Mouse (Mus musculus): ENCODE results near the gene Mpp5.
A peak's percentile ranks its signal among the peaks of the same experiment; 100 is the strongest.

The Mpp5 gene

DNA sequence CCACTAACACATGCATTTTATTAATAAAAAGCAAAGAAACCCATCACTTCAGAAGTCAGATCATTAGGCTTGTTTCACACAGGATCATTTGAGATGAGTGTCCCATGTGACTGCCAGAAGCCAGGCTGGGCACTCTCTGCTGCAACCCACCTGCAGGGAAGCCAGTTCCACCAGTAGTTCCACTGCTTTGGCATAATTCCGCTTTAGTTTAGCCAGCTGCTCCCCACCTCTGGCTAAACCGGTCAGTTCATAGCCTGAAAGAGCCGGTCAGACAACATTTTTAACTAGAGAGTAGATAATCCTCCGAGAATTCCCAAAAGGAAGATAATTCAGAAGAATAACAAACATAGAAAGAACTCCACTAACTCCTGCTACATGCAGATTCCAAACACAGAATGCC lies 99.5 kb downstream of the Mpp5 start:
- no peak for DNase-seq (ENCODE audit: low spot score)

DNA sequence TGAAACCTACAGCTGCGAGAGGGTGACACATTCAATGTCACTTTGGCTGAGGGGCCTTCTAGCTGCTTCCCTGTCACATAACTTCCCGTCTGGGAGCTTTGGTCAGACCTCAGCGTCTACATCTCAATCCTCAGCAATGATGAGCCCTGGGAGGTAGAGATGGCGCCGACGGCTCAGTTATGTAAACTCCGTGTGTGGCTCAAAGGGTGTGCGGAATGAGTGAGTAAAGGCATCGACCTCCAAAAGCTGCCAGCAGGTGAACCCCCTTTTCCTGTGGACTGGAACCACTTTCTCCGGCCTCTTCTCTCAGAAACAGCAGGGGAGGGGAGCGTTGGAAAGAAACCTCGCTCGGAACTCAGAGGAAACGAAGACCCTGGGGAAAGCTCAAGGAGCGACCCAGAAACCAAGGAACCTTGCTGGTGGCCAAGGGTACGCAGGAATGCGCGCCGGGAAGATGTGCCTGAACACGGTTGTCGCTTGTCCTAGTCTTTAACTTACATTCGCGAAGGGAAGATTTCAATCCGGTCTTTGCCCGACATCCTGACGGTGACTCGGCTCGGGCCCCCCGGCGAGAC lies 112.3 kb downstream of the Mpp5 start:
- peak; percentile 54 for DNase-seq (ENCODE audit: low spot score)

DNA sequence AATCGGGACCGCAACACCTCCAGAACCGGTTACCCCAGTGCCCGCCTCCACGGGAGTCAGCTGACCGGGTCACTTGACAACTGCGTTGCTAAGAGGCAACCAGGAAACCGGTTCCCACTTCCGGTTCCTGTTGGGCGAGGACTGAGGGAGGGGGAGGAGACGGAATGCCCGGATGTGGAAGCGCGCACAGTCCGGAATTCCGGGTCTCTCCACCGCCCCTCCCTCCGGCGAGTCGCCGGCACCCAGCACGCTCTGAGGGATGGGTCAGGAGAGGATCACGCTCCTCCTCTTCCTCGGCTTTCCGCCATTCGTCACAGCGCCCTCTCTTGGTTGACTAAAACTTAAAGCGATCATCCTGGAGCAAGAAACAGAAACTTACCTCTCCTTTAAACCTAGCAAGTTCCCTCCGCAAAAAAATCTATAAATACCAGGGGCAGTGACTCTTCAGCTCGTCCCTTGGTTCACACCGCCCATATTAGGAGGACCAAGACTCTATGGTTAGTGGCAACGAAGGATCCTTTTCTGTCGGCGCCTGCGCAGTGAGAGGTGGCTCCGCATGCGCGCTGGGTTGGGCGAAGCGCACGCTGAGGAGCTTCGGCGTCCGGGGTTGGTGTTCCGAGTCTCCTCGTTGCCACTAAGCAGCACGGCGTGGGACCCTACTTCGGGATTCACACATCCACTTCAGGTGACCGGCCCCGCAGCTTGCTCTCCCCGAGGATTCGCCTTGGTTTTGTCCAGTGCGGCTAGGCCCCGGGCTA lies 113.0 kb downstream of the Mpp5 start, which contains the start of the genes Atp6v1d and Eif2s1:
Atp6v1d (minus strand) TSS at position 143 of the 758 bp plus-strand sequence.
Eif2s1 (plus strand) TSS at position 324 of the 758 bp plus-strand sequence.
- peak; percentile 99 for DNase-seq (ENCODE audit: low spot score)

DNA sequence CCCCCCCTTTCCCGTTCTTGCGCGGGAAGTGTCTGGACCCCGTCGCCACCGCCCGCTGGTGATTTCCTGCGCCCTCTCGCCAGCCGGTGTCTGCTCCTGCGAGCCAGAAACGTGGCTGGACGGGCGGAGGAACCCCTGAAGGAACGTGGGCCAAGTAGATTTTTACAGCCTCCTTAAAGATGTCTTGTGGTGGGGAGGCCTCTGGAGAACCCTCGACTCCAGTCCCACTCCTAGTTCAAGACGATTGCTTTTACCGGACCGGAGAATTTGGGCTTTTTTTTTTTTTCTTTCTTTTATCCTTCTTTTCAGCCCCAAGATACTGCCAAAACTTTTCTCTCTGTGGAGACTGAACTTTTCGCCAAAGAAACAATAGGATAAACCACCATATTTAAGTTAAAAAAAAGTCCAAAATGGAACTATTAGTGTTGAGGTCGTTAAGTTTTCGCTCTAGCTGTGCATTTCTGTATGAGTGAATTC lies 113.6 kb downstream of the Mpp5 start:
- no peak for DNase-seq (ENCODE audit: low spot score)

DNA sequence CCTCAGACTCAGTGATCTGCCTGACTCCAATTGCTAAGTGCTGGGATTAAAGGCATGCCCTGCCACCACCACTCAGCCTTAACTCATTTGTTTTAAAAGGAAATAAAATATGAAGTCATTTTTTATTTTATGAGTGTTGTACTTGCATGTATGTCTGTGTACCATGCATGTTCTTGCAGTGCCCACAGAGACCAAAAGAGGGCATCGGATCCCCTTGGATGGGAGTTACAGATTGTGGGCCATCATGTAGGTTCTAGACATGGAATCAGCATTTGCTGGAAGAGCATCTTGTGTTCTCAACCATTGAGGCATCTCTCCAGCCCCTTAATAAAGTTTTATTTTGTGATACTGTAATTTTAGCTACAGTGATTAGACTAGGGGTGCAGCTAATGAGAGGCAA lies 116.7 kb downstream of the Mpp5 start:
- DNase-seq (ENCODE audit: low spot score), result no peak

DNA sequence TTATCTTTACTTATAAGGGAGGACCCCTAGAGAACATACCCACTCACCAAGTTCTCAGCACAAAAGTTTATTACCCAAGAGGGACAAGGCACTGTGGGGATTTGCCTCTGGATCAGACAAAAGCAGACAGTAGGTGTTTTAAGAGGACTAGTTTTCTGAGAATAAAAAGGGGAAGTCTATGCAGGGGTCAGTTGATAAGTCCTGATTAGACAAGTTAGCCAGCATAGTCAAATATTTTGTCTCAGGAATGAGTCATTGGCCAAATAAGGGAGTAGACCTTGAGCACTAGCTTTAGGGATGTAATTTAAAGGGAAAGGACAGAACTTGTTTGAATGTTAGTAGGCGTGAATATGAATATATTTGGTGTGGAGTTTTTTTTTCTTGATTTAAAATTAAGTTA lies 119.4 kb downstream of the Mpp5 start:
- no peak for DNase-seq (ENCODE audit: low spot score)

DNA sequence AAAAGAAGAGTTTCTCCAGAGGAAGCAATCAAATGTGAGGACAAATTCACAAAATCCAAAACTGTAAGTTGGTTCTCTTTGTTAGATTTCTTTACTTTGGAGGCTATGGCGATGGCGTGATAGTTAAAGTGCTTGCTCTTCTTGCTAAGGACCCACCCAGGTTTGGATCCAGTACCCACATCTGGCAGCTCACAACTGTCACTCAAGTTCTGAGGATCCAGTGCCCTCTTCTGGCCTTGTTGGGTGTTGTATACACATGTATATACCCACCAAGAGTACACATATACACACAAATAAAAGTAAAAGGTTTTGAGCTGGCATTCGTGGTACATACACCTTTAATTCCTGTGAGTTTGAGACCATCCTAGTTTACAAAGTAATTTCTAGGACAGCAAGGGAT lies 125.9 kb downstream of the Mpp5 start:
- DNase-seq (ENCODE audit: low spot score), result no peak

DNA sequence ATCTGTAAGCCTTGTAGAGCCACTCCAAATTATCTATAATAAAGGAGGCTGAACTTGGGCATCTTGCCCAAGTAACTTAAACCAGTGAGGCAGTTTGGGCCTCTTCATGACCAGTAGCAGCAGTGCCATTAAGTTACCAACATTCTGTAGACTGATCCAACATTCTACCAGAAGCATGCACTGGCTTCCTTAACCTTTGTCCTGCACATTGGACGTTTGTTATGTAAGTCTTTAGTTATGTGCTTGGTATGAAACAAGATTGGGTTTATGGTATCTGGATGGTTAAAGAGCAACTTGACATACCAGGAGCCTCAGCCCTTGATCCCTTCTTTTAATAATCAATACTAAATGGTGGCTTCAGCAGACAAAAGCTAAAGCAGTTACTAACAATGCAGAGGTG lies 141.4 kb downstream of the Mpp5 start:
- no peak for DNase-seq (ENCODE audit: low spot score)

All from MN1 (cell line).